Mouse (Mus musculus): Measurements from ENCODE around the gene Cblc.
"Not testable (repeated sequence)": the region's sequence is repeated elsewhere in the genome, so short reads cannot be mapped to it uniquely, and the experiment has no call there.

Cblc gene

DNA sequence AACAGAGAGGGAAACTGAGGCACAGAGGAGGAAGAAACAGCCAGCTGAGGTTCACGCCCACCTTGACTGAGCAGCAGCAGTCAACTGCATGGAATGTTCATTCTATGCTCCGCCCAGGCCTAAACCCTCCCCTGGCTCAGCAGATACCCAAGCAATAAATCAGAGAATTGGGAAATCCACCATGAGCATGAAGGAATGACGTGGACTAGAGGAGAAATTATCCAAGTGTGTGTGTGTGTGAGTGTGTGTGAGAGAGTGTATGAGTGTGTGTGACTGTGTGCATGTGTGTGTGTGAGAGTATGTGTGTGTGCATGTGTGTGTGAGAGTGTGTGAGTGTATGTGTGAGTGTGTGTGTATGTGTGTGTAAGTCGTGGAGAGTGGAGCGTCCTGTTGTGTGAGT, 21.8 kb upstream of the Cblc start:
- DNase-seq (ENCODE audit: low read depth) = peak; percentile 95

DNA sequence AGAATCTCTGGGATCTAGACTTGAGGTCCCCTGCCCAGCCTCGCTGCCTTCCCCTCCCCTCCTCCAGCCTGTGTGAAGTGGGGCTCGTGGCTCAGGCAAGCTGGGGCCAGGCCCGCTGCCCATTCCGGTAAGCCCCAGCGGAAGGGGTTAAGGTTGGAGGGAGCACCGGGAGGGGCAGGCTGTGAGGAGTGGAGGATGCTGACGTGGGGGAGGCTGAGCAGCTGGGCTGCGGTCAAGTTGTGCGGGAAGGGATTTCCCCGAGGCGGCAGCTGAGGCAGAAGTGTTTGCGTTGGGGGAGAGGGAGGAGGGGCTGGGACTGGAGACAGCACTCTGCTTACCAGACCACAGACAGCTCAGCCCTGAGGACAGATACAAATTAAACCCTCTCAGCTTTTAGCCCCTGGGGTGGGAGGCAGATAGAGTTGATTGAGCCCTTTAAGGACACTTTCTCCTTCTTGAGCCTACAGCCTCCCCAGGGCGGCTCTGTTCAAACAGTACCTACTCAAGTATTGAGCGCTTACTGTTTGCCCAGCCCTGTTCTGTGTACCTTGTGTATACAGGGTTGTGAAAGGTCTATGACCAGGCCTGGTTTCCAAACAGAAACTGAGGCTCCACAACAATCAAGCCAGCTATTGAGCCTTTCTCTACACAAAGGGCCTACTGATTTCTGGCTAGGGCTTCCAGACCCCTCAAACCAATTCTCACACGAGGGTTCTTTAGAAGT, 20.9 kb upstream of the Cblc start:
- peak; percentile 96 for DNase-seq (ENCODE audit: low read depth)

- peak; percentile 99 for DNase-seq (ENCODE audit: low read depth)
These were observed 19.7 kb upstream of the Cblc start for GRCm38 (mm10) chr7:19816224-19816771.

- DNase-seq (ENCODE audit: low read depth) = no peak
These were observed 19.0 kb upstream of the Cblc start for GRCm38 (mm10) chr7:19815296-19816223.

DNA sequence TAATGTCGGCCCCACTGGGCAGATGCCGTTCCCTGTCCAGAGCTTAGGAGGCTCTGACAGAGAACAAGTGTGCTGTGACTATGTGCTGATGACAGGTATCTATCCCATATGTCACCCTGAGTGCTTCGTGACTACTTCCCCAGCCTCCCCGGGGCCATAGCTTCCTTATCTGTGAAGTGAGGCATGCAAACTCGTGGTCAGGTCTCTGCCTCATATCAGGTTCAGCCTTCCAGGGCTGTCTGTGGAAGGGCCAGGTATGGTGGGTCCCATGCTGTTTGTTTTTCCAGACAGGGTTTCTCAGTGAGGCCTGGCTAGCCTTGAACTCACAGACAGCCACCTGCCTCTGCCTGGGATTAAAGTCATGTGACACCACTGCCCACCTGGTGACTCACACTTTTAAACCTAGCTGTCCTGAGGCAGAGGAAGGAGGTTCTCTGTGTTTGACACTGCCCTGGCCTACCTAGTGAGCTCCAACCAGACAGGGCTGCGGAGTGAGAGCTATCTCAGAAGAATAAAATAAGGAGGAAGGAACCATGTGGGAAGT, 17.0 kb upstream of the Cblc start:
- DNase-seq (ENCODE audit: low read depth) = no peak

DNA sequence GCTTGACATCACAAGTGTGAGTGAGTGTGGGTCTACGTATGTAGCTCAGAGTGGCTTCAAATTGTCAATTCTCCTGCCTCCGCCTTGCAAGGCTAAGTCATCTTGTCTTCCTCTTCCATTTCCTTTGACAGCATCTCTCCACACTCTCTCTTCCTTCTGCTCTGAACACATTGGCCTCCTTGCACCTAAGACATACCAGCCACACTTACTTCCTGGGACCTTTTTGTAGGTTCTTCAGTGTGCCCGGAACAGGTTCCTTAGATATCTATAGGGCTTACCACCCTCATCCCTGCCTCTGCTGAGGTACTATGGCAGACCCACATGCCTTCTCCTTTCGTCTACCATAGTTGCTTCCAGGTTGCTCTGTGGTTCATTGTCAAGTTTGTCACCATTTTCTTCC, 16.6 kb upstream of the Cblc start:
- no peak for DNase-seq (ENCODE audit: low read depth)

DNA sequence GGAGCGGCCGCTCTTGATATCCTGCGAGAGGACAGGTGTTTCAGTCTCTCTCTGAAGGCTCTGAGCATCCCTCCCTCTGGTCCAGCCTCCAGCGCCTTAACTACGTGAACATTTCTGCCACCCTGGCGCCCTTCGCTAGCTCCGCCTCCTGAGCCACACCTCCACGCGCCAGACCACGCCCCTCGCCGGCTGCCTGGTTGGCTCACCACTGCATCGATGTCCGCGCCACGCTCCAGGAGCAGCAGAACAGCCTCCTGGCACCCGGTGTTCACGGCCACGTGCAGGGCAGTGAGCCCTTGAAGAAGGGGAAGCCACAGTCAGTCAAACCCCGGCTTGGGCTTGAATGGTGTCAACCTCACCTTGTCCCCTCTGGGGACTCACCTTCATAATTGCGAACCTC, 14.5 kb upstream of the Cblc start:
- no peak for DNase-seq (ENCODE audit: low read depth)

- DNase-seq (ENCODE audit: low read depth) = no peak
These were observed 12.8 kb upstream of the Cblc start for GRCm38 (mm10) chr7:19809369-19809768.

DNA sequence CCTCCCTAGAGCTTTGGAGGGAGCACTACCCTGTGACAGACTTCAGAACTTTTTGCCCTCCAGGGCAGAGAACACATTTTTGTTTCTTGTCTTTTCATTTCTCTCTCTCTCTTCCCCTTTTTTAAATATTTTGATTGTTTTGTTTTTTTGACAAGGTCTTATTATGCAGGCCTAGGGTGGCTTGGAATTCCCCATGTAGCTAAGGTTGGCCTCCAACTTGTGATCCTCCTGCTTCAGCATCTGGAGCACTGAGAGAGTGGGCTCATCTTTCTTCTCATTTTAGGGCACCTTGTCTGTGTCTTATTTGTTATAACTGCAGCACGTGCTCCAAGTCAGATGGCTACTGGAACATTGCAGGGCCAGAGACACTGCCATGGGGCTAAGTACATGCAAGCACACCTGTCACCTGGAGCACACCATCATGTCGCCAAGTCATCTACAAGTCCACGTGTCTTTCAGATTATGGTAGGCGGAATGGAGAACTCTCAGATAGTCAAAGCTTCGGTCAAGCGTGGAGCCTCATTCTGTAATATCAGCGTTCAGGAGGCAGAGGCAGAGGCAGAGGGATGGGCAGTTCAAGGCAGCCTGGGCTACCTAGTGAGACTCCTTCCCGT, 9.9 kb upstream of the Cblc start:
- no peak for DNase-seq (ENCODE audit: low read depth)

DNA sequence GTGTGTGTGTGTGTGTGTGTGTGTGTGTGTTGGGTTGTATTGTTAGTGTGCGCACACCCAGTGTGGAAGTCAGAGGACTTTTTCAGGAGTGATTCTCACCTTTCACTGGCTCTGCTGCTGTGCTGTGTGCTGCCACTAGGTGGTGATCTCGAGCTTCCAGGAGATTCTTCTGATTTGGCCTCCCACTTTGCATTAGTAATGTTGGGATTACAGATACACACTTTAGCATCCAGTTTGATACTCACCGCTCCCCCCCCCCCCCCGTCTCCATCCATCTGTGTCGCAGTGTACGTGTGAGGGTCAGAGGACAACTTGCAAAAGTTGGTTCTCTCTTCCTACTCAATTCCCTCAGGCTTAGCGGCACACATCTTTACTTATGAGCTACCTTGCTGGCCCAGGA, 6.4 kb upstream of the Cblc start:
- peak; percentile 89 for DNase-seq (ENCODE audit: low read depth)

DNA sequence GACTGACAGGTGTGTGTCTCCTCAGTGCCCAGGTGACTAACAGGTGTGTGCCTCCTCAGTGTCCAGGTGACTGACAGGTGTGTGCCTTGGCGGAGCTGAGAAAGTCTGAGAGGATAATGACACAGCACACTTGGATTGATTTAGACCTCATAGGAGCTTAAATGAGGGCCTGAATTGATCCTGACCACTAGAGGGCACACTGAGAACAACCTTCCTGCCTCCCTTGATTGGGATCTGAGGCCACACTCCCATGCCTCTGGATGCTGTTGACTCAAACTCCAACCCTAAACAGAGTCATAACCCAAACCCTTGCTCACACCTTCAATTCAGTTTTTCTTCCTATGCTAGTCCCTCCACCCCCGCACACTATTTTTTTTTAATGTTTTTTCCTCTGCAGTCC, 4.2 kb upstream of the Cblc start:
- peak; percentile 90 for DNase-seq (ENCODE audit: low read depth)

DNA sequence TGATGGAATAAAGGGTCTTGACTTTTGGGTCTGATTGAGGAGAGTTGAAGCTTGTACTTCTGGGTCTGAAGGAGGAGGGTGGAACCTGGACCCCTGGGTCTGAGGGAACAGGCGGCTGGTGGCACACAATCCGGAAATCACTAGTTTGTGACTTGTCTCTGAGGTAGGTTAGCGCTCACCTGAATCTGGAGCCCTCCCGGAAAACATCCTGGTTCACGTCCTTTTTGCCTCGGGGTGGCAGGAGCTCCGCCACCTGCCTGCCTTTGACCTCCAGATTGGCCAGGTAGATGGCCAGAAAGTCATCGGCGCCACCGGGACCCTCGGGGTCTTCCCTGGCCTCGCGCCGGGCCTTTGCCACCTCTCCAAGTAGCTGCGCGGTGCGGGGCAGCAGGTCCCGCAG, 355 bp downstream of the Cblc start:
- DNase-seq (ENCODE audit: low read depth) = no peak

GRCm38 (mm10) chr7:19795236-19795635, 1.4 kb downstream of the Cblc start:
- no peak for DNase-seq (ENCODE audit: low read depth)

- no peak for DNase-seq (ENCODE audit: low read depth)
These were observed 3.6 kb downstream of the Cblc start for GRCm38 (mm10) chr7:19792701-19793630.

GRCm38 (mm10) chr7:19791504-19791903, 5.1 kb downstream of the Cblc start:
- DNase-seq (ENCODE audit: low read depth) = not testable (repeated sequence)

- DNase-seq (ENCODE audit: low read depth) = peak; percentile 94
These were observed 6.7 kb downstream of the Cblc start for GRCm38 (mm10) chr7:19789904-19790347.

GRCm38 (mm10) chr7:19785874-19786458, 10.6 kb downstream of the Cblc start:
- no peak for DNase-seq (ENCODE audit: low read depth)

- no peak for DNase-seq (ENCODE audit: low read depth)
These were observed 11.7 kb downstream of the Cblc start for GRCm38 (mm10) chr7:19784764-19785535.

DNA sequence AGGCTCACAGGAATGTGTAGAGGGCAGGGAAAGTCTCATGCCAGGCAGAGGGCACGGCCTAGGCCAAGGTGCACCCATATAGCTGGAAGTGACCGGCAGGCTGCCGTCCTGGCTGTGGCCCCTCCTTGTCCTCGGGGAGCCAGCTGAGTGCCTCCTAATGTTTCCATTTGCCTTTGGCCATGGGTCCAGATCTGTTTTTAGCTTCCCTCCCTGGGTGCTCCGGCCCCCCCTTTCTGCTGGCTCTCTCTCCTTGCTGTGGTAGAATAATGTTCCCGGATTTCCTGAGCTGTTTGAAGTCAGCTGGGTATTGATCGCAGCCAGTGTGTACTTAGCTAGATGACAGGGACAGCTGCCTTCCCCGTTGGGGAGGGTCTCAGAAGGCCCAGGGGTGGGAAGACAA, 13.0 kb downstream of the Cblc start:
- no peak for DNase-seq (ENCODE audit: low read depth)

GRCm38 (mm10) chr7:19782645-19783044, 14.0 kb downstream of the Cblc start:
- DNase-seq (ENCODE audit: low read depth) = peak; percentile 32
